Mouse (Mus musculus) lung, postnatal 10 days (tissue): Measurements from ENCODE around the gene Atrnl1.
"Not testable (repeated sequence)": the region's sequence is repeated elsewhere in the genome, so short reads cannot be mapped to it uniquely, and the experiment has no call there.

ENCODE experiments used
- DNase-seq: peaks from one replicate; pipeline ENCODE4 v3.0.0; 2021

Gene Atrnl1

DNA sequence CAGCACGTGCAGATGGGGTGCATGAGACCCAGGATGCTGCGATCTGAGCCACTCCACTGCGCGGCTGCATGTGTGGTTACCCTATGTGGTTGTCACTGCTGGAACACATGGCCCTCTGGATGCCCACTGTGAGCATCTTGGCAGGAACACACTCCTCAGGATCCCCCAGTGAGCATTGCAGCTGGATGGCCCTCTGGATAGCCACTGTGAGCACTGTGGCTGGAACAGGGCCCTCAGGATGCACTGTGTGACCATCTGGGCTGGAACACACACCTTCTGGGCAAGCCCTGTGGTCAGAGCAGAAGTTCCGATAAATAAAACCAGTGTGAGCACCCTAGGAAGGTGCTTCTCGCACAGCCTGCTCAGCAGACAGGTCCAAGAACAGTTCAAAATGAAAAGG lies 364.4 kb downstream of the Atrnl1 start:
- DNase-seq: no peak

DNA sequence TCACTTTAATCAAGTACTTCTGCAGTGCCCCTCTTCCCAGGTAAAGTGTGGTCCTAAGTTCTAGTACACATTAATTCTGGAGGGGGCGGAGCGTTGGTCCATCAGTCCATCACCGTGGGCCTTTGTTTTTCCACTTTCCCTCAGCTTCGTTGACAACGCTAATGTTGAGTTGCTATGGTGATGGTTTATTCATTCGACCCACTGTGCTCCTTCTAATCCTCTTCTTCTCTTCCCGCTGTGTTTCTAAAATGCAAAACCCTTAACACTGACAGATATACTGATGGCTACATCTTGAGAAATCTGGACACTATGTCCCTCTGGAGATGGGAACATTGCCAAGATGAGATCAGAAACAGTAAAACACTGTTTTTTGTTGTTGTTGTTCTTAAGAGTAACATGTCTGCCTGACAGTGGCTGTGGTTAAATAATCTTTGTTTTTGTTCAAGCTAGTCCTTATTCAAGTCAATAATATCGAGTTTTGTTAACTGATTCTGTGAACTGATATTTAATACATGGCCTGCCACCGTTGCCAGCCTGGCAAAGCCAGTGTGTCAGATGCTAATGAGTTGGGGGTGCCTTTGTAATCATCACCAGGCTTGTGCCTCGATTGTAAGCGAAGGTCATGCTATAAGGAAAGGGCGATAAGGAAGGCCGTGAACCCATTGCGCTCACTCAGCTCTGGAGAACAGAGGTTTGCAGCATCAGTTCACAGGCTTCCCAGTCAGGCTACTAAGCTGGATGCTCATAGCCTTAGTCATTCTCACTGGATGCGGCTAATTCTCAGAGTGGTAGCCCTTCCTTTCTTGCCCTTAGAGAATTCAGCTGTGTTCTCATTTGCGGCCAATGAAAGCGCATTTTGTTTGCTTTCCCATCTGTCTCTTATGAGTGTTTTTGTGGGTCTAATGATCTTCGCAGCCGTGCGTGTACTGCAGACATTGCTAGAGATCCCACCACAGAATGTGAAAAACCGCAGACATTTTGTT lies 375.4 kb downstream of the Atrnl1 start:
- no peak for DNase-seq

DNA sequence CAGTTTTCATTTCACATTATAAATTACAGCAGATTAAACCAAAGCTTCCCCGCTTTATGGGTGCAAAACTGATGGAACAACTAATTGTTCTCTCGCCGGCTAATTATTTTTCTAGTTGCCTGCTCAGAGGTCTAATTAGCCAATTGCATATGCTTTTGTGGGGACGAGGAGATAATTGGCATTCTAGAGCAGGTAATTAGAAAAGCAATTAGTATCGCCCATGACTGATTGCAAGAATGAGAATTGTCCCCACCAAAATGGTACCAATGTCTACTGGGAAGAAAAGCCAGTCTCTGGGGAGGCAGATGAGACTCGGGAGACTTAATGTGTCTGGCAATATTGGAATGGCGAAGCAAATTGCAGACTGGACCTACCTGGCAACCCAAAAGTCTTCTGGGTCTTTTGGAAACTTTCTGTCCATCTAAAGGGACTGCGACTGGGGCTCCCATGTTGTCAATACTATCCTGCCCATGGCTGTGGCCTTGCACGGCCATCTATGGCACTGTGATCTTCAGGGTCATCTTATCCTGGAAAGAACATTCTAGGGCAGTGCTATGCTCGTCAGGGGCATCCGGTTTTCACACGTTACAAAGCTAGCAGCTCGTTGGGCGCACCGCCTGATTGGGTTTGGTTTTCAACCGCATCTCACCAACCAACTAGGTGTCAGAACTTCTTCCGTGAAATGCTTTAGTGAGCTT lies 377.0 kb downstream of the Atrnl1 start:
- no peak for DNase-seq

DNA sequence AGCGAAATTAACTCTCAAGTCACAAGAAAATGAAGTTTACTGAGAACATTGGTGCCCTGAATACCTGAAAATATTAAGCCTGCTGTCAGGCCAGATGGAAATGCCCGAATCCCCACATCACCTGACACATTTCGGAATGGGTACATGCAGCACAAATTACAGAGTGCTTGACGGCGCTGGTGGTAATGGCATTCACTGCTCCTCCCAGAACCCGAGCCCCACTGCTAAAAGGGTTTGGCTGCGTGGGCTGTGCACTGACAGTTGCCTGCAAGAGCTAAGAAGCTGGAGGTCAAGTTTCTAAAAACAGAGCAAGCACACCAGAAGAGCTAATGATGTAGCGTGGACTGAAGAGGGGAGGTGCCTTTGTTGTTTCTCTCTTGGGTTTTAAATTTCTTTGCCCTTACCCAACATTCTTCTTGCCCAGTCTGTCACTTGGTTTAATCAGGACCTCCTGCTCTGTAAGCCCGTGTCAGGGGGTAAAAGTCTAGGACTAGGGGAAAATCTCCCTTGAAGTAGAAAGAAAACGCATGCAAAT lies 377.8 kb downstream of the Atrnl1 start:
- DNase-seq: no peak

DNA sequence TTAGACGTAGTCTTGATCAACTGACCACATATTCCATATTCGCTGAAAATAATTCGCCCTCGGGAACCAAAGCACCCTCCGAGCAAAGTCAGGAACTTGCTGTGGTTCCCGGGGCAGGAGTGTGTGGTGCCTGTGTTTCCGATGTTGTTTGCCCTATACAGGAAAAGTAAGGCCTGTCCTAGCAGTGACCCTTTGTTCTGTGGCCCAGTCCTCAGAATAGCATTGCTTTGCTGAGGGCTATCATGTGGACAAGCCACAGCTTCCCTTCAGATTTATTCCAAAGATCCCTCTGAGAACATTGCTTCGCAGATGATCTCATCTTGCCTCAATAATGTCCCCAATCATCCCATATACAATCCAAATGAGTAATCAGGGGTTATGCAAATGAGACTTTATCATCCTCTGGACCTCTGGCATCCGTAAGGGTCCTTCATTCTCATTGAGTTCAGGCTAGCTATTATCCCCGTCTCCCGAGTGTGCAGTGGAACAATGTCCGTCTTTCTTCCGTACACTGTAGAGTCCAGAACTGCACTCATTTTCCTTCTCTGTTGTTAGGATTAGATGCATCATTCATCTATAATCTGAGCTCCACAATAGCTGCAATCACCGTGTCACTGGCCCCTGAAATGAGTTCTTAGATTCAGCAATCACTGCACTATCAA lies 380.4 kb downstream of the Atrnl1 start:
- no peak for DNase-seq

DNA sequence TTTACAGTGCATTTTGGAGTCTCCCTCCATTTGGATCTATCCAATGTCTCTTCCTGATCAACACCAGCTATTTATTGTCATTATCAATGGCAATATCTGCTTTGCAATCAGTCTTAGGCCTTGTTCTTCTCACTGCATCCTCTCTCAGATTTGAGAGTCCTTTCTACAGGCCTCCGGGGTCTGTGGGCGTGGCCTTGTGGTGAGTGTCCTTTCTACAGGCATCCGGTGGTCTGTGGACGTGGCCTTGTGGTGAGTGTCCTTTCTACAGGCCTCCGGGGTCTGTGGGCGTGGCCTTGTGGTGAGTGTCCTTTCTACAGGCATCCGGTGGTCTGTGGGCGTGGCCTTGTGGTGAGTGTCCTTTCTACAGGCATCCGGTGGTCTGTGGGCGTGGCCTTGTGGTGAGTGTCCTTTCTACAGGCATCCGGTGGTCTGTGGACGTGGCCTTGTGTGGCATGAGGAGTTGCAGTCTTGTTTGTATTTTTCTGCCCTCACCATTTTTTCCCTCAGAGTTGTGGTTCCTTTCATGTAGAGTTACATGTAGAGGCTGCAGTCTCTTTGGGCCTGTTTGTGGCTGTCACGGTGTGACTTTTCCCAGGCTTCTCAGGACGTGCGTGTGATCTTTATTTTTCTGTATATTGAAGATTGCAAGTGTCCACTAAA lies 383.5 kb downstream of the Atrnl1 start:
- not testable (repeated sequence) for DNase-seq

DNA sequence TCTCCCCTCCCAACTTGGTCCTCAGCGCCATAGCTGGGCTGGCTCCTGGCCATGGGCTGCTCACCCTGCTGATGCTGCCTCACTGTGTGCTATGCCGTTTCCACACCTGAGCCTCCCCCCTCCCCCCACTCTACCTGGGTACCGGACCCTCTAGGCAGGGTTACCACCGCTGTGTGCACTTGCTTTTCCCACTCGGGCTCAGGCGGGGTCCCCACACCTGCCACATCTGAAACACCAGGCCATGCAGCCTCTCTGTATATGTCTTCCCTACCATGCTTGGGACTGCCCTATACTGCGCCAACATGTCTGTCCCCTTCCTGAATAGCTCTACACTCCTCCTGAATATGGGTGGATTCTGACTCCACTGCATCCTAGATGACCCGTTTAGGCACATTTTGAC lies 384.2 kb downstream of the Atrnl1 start:
- DNase-seq: no peak

DNA sequence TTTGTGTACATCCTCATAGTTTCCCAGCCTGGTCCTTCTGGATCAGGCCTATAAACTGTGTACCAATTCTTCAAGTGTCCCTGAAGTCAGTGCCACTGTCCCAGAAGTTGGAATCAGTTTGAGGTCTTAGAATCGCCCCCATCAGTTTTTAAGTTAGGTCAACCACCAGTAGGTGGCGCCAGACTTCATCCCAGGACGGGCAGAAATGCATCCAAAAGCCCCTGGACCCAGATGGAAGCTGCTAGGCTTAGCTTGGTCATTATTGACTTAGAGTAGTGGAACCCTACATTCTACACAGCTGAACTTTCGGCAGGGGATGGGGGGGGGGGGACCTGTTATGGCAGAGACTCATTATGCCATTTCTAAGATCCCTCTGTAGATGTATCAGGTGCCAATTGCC lies 387.1 kb downstream of the Atrnl1 start:
- peak; percentile 52 for DNase-seq

DNA sequence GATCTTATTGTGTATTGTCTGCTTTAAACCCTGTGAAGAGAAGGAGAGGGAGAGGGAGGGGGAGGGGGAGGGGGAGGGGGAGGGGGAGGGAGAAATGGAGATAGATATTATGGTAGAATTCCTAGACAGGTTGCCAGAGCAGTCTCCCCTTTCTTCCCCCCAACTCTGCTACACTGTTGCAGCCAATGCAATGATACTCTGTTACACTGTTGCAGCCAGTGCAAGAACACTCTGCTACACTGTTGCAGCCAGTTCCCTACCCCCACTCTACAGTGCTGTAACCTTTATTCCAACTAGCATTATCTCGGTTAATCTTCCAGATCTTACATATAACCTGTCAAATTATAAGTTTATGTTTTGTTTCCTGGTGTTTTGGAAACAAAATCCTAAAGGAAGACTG lies 400.8 kb downstream of the Atrnl1 start:
- no peak for DNase-seq

DNA sequence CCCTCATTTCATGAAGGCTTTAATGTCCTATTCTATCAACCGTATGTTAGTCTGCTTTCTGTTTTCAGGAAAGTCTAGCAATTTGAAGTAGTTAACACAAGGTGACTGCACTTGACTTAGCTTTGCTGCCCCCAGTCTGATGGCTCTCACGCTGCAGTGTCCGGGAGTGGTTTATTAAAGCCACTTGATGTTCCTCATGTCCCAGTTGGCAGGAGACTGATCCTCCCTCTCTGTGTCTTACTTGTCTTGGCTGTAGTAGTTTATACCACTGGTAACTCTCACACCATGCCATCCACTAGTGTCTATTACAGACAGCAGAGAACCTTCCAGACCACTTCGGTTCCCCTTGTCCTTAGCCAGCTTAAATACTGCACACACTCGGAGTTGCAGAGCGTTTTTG lies 404.9 kb downstream of the Atrnl1 start:
- no peak for DNase-seq

DNA sequence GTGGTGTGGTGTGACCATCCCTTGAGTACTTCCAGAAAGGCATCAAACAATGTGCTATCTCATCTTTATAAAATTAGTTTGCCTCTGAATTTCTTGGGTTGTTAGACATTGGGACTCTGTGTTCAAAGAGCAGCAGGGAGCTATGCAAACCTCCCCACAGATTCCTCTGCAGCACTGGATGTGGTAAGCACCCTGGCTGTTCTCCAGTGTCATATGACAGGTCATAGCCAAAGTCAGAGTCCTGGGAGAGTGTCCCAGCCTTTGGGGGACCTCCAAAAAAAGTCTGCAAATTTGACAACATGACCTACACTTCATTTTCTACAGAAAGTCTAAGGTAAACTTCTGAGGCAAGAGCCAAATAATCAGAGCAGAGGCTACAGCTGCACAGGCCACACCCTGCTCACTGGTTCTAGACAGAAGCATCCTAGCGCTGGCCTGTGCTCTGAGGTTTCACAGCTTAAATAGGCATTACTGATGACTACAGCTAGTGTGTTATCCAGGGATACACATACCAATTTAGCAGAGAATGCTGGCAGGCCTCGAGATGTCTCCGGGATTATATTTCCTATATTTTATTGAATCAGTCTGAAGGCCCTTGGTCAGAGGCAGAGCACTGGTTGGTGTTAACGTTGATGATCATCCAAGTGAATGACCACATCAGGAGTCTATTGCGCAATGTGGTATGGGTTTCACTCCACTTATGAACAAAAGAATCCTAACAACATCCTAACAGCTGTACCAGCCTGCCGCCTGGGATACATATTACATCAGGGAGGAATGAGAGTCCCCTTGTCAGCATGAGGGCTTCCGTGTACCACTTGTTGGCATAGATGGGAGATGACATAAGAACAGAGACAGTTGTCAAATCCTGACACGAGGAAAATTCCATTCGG lies 406.0 kb downstream of the Atrnl1 start:
- peak; percentile 63 for DNase-seq

DNA sequence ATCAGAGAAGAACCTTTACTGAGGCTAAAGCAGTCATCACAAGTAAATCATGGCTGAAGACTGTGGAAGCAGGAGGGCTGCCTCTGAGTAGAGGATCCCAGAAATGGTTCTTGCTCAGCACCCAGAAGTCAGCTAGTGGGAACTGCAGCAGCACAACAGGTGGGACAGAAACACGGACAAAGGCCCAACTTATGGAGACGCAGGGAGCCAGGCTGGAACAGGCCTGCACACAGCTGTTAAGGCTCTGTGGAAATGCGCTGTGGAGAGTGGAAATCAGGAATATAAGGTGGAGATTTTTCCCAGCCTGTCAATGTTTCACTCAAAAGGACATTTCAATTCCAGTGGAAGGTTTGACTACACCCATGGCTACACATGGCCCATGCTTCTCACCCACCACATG lies 406.6 kb downstream of the Atrnl1 start:
- DNase-seq: no peak

DNA sequence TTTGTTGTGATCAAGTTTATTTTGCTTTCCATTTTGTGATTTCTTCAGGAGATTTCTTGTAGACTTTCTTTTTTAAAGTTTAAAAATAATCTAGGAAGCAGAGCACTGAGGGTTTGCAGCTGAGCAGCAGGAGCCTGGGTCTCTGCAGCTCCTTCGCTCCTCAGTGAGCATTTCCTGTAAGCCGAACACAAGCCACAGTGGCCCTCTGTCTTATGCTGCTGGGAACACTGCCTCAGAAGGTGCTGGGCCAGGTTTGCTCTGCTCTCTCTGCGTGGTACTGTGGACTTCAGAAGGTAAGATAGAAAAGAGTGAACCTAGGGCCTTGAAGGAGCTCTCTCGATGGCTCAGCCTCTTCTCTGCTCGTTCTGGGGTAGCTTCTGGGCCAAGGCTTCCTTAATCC lies 407.9 kb downstream of the Atrnl1 start:
- DNase-seq: no peak

DNA sequence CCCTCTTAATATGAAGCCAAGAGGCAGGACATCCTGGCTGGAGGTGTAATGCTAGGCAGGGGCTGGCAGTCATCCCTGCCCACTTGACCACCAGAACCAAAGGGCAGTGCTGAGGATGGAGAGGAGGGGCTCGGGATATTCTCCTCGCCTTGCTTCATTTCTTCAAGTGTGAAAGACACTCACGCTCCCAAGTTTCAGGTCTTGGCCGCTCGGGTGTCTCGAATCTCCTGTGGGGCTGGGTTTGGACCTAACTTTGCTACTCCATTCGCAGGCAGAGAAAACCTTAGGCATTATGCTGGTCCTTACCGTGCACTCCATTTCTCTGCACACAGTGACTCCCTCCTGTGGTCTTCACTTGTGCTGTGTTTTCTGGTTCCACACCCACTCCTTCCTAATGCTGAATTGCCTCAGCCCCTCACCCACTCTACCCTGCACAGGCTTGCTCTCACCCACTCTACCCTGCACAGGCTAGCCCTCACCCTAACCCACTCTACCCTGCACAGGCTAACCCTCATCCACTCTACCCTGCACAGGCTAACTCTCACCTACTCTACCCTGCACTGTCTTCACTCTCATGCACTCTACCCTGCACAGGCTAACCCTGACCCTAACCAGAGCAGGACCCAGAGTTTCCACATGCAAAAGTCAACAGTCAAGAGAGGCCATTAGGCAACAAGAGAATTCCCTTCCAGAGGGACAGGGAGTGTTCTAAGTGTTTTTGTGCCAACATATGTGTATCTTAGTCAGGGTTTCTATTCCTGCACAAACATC lies 410.9 kb downstream of the Atrnl1 start:
- no peak for DNase-seq

DNA sequence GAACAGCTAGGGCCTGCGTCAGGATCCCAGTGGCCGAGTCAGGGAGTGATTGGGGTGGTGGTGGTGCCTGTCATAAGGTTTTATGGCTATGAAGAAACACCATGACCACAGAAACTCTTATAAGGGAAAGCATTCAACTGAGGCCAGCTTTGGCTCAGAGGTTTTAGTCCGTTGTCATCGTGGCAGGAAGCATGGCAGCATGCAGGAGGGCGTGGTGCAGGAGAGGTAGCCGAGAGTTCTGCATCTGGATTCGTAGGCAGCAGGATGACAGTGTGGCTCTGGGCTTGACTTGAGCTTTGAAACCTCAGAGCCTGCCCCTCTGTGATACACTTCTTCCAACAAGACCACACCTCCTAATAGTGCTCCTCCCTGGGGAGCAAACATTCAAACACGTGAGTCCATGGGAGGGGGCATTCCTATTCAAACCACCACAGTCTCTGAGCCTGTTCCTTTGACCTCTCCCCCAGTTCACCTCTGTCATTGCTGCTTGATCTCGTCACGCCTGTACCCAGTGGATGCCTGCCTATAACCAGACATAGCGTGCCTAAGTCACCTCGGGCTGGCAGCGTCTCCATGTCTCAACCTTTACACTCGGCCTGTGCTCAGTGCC lies 412.5 kb downstream of the Atrnl1 start:
- DNase-seq: no peak

DNA sequence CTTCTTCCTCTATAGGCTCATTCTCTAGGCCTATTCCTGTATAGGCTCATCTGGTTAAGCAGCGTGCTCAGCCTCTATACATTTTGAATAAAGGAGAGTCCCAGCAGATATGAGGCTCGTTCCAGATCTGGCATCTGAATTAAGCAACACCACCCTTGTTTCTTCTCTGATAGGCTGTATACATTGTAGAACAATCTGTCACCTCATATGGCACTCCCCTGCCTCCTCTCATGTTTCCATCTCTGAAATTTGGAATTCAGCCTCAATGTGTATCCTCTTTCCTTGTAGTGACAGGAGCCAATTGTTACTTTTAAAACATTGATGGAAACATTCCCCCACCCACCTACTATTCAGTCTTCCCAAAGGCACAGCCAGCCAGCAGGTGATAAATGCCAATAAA lies 414.2 kb downstream of the Atrnl1 start:
- DNase-seq: no peak

DNA sequence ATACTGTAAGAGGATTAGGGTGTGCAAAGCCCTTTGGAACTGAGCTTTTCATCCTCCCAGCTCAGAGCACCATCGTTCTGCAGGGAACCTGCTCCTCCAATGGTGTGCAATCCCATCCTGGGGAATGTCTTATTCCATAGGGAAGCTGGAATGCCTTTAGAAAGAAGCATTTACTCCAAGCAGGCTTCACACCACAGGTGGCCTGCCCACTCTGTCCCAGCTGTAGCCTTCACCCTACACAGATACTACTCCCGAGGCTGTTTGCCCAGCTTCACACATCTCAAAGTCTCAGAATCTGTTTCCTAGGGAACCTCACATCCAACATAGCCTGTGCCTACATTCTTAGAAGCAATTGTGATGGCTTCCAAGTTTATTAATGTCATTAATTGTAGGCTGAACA lies 418.8 kb downstream of the Atrnl1 start:
- no peak for DNase-seq

DNA sequence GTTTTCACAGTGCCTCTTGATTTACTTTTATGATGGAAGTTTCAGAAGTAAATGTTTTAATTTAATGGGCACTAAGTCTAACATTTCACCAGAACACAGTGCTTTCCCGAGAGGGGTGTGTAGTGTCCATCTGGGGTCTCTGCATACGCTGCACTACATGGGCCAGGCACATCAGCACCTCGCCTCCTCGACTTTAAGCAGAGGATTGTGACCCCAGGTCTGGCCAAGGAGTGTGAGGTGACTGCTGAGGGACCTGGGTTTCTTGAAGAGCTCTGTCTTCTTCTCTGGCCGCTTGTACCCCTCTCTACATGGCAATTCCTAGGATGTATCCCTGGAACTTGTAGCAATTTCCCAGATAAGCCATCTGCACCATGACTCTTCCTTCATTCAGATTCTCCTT lies 422.4 kb downstream of the Atrnl1 start:
- no peak for DNase-seq

DNA sequence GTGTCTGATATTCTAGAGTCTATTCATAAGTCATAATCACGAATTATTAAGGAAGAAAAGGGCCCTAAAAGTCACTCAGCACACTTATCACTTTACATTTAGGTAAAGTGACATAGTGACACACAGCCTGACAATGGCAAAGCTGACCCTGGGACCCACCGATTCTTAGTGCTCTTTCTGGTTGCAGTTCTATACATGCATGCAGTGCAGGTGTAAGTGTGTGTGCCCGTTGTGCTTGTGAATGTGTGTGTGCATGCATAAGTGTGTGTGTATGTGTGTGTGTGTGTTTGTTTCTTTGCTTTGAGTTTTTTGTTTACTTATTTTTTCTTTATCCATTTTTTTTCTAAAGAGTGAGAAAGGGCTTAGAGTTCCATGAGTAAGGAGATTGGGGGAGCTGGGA lies 425.3 kb downstream of the Atrnl1 start:
- no peak for DNase-seq

DNA sequence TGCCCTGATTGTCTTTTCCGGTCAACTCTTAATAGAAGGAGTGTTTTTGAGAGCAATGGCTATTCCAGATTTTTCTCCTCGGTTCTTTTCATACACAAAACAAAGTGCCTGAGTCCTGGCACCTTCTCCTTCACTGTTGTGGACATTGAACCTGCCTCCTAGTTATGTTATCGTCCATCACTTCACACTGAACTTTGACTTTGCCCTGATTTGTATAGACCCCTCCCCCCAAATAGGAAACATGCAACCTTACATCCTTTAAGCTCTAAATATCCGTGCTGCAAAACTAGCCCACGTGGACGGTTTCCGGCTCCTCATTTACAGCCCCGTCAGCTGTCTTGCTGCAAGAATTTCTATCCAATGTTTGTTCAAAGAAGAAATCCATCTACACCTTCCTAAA lies 432.3 kb downstream of the Atrnl1 start:
- no peak for DNase-seq

DNA sequence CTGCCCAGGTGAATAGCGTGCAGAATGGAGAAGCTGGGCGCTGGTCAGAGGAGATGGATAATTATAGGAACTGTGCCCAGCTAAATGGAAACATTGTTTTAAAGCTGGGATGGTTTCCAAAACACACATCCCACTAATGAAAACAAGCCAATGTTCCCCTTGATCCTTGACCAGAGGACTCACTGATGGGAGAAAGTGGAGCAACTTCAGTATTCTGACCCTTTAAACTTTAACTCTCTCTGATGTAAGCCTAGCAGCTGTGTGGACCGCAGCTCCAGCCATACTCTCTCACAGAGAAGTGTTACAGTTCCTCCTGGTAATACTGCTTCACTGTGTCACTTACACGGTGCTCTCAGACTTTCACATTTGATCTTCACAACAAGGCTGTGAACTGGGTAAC lies 432.7 kb downstream of the Atrnl1 start:
- no peak for DNase-seq
